Mouse (Mus musculus) heart, adult 2 months (tissue): ENCODE results near the gene Cfap298.

Experiments used
- CTCF ChIP-seq: fragments of 200-600 bp; IDR thresholded peaks from 2 replicates; pipeline ENCODE4 v1.8.1; 2022; ENCODE audit warnings: antibody characterized with exemption, mild to moderate bottlenecking, moderate library complexity
- EP300 ChIP-seq: fragments of 200-500 bp; IDR thresholded peaks from 2 replicates; pipeline ENCODE4 v1.6.1; 2011; ENCODE audit warnings: low read depth, low read length, control low read depth; ENCODE audit not compliant: insufficient read depth
- POLR2A ChIP-seq: fragments of 200-500 bp; IDR thresholded peaks from 2 replicates; pipeline ENCODE4 v1.6.1; 2011; ENCODE audit warnings: mild to moderate bottlenecking, low read depth, low read length, control low read depth; ENCODE audit not compliant: insufficient read depth

DNA sequence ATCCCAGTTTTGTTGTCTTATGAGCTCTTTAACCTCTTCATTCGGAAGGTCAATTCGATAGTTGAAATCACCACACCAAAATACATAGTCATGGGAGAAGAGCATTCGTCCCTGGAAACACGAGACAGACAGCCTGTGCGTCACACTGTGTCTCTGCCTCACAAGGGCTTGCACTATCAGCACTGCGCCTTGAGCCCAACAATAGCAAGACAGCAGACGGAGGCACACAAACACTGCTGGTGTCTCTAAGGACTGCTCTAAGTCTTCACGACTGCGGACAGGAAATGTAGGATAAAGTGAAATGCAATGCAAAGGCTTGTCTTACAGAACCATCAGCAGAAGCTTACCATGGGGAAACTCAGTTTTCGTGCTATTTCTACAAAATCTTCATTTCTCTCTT is 29.0 kb upstream of the Cfap298 start:
- TF ChIP-seq POLR2A (no peak), CTCF (no peak), EP300 (no peak)
